Mouse (Mus musculus): ENCODE results near the gene Slit2. TPM values are rescaled to one million over a fixed set of nuclear protein-coding genes. Genes with fewer than 3 reads are reported as not detected.

Slit2 gene
- polyA plus RNA-seq, 2 experiments from 2014 or later: 0.85 TPM; not detected in 1

DNA sequence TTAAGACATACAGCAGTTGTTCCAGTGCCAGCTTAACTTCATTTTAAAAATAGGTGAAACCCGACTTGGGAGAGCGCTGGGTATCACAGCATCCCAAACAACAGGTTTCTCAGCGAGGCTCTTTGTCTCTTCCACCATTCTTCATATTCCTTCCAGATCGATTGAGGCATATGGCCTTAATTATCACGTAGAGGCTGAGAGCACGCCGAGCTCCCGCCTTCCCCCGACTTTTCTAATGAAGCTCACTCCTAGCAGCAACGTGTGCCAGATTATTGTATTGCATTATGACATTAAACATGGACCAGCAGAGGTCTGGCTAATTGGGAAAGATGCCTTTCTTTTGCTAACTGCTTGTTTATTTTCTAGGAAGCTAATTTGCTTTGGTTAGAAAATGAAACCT lies 75.7 kb downstream of the Slit2 start:
- ATAC-seq: no peak

DNA sequence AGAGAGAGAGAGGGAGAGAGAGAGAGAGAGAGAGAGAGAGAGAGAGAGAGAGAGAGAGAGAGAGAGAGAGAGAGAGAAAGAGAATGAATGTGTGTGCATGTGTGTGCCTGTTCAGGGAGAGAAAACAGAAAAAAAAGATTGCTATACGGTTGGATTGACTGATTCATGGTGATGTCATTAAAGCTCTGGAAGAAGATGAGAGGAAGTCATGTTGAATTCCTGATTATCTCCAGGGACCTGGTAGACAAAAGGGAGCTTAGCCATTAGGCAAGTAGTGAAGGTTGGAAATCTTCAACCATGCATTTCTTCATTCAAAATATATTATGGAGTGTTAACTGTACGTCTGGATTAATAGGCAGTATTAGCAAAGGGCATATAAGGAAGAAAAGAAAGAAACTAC lies 77.8 kb downstream of the Slit2 start:
- no peak for ATAC-seq

DNA sequence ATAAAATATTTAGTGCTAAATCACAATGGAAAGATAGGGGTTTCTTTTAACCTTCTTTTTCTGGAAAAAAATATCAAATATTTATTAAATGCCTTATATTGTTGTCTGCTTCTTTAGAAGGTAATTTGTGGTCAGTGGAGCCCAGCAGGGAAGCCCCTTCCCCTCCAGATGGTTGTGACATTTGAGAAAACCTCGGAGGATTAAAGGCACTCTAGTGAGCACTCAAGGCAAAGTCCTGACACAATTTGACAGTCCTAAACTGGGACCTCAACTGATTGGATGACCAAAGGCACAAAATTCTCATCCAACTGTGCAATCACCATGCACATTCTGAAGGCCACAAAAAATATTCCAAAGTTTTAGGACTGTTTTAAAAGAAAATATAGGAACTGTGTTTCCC lies 95.8 kb downstream of the Slit2 start:
- no peak for ATAC-seq

DNA sequence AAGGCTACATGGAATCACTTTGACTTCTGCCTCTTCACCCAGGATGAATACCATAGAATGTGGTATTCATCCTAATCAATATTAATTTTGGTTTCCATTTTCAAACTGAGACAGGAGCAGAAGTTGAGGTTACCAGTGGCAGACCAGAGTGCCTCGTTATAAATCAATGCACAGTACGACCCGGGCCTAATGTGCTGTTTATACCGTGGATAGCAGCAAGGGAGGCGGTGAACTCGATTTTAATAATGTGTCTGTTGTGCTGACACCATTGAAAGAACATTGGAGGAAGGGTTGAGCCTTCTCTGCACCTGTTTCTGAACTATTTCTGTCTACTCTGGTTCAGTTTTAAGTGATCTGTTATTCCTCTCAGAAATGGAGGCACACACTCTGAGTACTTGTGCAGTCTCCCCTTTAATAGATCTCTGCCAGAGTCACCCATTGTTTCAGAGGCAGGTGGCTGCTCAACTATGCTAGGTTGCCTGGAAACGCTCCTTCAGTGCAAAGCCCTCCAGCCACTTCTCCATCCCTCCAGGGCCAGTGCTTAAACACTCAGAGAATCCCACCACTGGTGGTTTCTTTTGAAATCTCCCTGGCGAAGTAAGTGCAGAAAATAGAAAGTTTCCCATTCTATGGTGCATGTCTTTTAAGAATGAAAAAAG lies 98.4 kb downstream of the Slit2 start:
- no peak for ATAC-seq

DNA sequence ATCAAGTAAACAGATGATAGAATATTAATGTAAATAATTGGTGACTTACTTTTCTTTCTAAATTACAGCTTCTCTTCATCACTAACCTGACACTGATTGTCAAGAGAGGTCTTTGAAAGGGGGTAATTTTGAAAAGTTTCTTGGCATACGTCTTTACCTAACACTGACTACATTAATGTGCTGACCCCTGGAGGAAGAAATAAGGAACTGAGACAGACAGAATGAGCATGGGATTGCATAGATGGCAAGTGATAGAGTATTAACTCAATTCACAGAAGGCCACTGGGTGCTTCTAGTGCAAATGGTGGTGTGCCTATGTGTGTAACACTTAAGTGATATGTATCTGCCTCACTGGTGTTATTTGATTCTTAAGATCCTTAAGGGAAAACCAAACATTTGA lies 130.5 kb downstream of the Slit2 start:
- ATAC-seq: no peak

DNA sequence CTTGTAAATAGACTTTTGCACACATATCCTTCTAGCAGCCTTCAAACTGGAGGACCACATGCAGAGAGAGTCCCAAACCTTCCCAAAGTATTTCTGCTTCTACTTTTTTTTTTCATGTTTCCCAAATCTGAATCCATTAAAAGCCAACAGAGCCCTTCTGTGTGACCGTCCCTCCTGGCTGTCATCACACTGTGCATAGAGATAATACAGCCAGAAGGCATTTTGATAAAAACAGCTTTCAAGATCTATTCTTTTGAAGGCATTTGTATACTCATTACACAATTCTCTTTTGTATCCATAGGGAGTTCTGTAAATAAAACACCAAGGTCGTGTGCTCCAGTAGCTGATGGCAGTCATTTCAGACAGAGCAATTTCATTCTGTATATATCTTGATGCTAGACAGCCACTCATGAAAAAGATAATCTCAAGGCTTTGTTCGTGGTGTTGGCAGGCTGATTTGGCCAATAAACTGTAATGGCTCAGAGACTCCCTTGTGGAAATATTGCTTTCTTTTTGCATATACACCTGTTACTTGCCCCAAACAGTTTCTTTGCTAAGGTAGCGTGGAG lies 132.1 kb downstream of the Slit2 start:
- ATAC-seq: no peak

DNA sequence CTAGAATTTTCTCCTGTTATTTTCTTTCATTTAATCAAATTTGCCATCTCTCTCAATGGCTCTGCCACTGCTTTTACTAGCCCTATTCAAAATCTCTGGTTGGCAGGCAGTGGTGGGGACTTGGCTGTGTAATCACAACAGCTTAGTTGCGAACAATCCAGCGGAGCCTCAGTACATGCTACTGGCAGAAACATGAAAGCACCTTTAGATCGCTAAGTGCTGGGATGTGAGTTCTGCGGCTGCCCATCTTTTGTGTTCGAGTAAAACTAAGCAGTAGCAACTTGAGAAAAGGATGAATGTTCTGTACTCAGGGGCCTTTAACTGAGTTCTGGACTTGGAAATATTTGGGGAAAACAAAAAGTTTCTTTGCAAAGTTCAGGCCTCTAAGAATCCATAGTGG lies 139.7 kb downstream of the Slit2 start:
- no peak for ATAC-seq

DNA sequence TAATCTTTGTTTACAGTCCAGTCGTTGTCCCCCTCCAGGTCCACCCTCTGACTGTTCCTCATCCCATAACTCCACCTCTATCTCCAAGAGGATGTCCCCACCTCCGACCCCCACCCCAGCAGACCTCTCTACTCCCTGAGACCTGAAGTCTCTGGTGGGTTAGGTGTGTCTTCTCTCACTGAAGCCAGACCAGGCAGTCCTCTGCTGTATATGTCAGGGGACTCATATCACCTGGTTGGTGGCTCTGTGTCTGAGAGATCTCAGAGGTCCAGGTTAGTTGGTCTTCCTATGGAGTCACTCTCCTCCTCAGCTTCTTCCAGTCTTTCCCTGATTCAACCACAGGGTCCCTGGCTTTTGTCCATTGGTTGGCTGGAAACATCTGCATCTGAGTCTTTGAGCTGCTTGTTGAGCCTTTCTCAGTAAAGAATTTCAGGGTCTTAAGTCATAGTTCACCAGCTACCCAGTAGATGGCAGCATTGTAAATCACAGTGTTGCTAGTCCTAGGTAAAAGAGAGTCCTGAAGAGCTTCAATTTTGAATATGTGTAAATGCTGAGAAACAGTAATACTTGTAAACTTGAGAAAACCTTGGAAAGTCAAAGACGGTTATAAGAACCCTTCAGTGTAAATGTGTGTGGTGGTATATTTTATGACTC lies 143.0 kb downstream of the Slit2 start:
- ATAC-seq: no peak

DNA sequence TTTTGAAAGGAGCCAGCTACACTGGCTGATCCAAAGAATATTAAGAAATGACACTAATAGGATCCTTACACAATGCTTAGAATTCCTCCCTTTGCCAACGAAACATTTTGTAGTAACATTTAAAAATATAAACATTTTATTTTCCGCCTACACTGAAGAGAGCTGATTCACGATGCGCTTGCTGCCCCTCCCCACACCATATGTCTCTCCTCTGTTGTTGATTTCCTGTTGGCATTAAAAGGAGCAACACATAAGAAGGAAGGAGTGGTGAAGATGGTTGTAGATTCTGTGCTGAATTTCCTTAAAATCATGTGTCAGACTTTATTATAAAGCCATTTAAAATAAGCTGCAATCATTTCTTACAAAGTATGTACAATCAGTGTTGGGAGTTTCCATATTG lies 147.0 kb downstream of the Slit2 start:
- ATAC-seq: no peak

DNA sequence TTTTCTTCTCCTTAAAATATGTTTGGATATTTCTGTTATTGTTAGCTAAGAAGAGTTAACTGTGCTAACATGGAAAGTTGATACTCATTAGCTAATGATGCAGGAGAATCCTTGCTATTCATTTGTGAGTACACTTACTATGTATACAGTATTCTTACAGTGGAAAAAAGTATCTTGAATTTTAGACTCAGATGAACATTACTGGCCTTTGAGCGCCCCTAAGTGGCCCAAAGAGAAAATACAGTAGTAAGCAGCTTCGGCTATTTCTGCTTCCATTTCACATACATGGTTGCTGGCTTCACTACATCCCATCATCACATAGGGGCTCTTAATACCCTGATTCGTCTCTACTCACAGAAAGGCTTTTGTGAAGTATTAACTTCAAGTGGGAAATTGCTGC lies 153.6 kb downstream of the Slit2 start:
- ATAC-seq: no peak

DNA sequence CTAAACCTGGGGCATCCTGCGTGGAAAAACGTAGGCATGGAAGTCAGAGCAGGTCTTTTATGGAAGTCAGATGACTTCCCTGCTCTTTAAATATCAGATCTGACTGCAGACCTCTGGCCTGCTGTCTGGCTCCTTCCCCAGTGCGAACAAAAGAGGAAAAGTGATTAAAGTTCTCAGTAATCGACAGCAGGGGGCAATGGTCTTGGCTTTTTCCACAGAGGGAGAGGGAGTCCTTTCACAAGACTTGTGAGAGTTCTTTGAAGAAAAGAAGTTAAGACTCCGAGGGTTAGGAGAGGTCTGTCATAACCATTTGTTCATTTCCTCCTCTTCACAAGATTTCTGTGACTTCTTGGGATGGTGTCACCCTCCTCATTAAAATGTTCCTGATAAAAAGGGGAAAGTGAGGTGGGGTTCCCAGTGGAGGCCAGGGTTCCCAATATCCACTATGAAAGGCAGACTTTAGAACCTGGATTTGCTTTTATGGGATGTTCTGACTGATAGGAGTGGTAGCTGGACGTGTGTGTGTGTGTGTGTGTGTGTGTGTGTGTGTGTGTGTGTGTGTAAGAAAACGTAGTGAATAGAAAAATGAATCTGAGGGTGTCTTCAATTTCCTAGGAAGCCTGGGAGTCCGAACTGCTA lies 156.0 kb downstream of the Slit2 start:
- no peak for ATAC-seq

DNA sequence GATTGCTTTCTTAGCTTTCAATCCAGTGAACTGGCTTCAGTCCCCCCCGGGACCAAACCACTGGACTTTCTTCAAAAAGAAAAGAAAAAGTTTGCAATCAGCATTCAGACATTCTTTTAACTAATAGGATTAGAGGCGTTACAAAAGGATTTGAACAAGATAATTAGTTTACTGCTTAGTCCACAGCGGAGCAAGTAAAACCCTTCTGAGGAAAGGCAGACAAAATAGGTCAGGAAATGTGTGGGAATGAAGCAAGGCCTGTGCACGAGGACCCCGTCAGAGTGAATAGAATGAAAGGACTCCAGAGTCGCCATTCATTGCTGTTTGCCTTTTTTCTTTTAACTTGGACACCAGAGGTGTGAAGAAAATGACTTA lies 156.5 kb downstream of the Slit2 start:
- ATAC-seq: no peak

DNA sequence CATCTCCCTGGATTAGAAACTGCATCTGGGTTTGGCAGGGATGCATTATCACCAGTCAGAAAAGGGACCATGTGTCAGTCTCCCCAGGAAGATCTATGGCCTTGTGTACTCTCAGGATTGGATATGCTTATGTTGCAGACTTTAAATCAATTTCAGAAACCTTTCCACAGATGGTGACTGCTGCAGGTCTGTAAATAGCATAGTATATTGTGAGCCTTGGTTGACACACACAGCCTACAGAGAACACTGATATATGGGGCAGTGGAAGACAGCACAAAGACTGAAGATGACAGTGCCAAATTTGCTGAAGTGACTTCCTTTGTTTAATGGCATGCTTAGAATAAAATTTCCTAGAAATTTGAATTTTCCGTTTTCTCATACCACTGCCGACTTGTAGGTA lies 163.1 kb downstream of the Slit2 start:
- ATAC-seq: no peak

DNA sequence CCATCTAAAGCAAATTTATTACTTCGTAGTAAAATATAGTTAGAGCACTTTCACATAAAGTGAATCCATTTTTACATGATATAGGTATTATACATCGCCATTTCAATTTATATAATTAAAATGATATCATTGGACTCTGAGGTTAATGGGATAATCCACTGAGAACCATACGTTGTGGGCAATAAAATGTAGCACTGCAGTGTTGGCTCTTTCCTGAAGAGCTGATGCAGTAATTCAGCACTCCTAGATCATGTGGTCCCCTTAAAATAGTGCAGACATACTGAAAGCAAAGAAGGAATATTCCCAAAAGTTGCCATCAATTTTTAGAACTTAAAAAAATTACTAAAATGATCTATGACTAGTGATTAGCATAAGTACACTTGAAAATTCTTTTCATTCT lies 177.9 kb downstream of the Slit2 start:
- ATAC-seq: no peak

DNA sequence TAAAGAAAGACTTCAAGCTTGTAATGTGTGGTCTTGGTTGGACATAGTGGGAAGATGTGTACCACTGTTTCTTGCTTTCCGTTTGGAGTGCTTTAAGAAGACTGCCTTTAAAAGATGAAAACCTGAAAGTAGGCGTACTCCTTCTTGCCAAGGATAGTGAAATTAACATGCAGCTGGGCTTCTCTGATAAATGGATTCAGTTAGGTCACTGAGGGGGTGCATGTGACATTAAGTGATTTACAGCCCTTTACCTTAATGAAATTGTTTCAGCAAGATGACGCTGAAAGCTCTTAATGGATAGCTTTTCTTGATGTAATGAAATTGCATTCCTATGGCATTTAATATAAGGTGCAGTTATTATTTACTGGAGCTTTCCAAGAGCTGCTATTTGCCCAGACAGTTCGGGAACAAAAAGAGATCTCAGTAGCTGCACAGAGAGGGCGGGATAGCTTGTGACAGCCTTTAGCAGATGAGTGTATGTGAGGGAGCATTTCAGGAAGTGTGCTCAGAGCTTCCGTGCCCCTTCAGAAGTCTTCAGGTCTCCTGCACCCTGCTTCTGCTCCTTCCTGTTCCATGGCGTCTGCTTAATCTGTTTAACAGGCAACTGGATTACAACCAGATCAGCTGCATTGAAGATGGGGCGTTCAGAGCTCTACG lies 198.8 kb downstream of the Slit2 start:
- no peak for ATAC-seq

DNA sequence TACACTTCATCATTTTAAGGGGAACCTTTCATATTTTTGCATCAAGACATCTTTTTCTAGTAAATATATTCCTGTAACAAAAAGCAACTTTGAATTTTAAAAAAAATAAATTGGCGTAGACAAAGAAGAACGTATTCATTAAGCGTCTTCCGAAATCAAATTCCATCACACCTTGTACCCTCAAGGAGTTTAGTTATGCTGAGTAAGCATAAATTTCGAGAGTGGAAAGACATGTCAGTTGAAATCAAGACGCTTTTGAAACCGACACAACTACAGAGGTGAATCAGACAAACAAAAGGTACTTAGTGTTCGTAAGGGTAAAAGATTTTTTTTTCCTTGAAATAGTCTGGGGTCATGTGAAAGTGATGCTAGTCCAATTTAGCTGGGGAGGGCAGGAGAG lies 201.4 kb downstream of the Slit2 start:
- ATAC-seq: no peak

DNA sequence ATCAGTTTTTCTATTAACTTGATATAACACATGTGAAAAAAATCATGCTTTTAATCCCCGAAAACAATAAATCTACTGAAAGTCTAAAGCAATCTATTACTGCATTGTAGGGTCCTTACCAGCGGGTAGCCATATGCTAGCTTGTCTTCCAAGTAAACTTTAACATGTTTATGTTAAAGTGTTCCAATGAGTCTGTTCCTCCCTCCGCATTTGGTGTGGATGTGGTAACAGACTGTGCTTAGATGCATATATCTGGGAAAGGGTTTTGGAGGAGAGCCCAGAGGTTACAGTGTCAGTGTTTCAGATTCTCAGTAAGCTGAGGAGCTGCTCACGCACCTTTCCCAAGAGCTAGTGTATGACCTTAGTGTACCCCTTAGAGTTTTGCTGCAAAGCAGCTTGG lies 204.9 kb downstream of the Slit2 start:
- ATAC-seq: no peak

DNA sequence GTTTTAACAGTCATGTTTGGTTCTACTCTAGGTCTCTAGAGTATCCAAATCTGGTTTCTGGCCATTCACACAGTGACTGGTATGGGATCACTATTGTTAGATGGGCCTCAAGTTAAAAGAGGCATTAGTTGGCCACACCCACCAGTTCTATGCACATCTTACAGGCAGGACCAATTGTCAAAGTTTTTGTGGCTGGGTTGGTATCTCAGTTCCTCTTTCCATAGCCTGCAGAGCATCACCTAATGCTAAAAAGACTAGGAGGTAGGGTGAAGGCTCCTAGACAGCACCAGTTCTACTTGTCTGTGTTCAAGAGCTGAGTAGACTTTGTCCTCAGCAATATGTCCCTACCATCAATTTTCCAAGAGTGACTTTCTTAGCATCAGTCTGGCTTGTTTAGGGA lies 216.4 kb downstream of the Slit2 start:
- no peak for ATAC-seq

DNA sequence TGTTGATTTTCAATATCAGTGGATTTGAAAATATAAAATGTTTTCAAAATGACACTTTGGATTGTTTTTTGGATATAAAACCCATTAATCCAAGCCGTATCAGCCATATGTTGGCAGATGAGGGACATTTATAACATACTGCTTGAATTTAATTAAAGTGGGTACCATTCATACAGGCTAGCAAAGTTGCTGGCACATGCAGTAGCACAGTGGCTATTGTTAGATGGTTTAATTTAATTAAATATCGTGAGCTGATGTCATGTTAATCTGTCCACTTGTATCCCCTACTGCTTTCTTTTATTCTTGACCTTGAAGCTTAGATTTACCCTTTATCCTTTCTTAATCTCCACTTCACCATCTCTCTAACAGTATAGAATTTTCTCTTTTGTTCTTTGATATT lies 232.3 kb downstream of the Slit2 start:
- ATAC-seq: no peak

DNA sequence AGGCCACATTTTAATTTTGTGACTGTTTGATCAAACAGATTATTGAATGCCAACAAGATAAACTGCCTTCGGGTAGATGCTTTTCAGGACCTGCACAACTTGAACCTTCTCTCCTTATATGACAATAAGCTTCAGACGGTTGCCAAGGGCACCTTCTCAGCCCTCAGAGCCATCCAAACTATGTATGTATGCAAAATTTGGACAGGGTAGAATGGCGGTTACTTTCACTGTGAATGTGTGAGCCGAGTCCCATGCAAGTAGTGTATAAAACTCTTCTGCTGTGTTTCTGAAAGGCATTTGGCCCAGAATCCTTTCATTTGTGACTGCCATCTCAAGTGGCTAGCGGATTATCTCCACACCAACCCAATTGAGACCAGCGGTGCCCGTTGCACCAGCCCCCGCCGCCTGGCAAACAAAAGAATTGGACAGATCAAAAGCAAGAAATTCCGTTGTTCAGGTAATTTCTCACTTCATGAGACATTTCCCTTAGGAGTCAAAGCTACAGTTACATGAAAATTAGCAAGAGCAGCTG lies 236.8 kb downstream of the Slit2 start:
- ATAC-seq: no peak

DNA sequence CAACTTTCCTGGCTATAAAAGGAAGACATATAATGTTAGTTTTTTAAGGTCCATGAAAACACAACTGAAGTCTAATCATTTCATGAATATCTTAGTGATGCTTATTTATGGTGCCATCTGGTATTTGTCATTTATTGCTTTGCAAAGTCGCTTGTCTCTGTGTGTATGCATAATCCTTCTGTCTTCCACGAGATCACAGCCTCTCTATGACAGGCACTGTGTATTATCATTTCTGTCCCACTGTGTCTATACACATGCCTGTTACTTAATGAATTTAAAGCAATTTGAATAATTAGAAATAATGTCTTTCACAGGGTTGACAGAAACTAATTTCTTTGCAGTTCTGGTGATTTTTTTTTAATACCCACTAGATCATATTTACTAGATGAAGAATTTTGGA lies 242.6 kb downstream of the Slit2 start:
- ATAC-seq: no peak

DNA sequence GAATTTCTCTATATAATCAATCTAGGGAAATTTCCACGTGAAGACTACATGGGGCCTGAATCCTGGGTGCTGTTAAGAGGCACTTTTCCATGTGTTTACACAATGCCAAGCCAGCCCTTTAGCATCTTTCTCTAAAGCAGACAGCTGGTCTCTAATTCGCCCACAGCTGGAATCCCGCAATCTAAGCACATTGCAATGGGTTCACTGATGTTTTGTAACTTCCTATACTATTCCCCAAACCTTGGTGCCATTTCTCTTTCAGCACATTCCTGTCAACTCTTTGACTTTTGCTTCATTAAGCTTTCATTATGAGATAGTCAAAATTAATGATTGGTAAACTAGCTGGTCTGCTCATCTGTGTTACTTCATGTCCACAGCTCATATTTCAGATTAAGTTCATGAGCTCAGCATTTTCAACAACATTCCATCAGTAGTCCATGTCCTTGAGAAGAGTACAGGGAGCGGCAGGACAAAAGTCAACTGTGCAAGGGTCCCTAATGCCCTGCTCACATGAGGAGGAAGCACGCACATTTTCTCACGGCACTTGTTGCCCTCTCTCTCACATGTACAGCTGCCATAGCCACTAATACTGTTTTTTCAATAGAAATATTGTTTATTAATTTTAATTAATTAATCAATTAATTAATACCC lies 247.6 kb downstream of the Slit2 start:
- no peak for ATAC-seq

DNA sequence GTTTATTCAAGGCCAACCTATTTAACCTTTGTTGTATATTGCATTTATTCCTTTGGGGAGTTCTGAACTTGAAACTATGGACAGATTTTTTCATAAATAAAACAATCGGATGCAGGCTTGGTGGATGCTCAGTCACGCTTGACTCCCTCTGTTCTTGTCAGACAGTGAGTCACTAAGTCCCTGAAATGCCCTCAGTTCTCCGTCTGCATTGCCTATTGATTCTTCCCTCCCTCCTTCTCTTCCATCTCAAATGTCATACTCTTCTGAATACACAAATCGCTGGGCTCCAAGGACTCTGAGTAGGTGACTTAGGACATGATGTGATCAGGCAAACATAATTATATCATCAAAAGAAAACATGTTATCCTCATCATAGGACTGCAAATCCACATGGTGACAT lies 251.8 kb downstream of the Slit2 start:
- ATAC-seq: no peak

Data from activated CD4-positive, CD25-positive, alpha-beta regulatory T cell, adult 4 months (primary cell).